Mouse (Mus musculus) erythroblast, adult 5-6 weeks (primary cell): ENCODE results near the gene Ehd1. TPM values are rescaled to one million over a fixed set of nuclear protein-coding genes. Genes with fewer than 3 reads are reported as not detected.

Experiments used
- ATAC-seq: replicated peaks from 2 replicates; pipeline ENCODE4 v1.8.0; 2016; ENCODE audit warnings: moderate number of reproducible peaks, mild to moderate bottlenecking, moderate TSS enrichment, inconsistent platforms; ENCODE audit not compliant: poor library complexity, low FRiP score, severe bottlenecking
- total RNA-seq, 2 experiments: library from RNA; stranded (forward) in 1 of 2; stranded (reverse) in 1 of 2; fragments of 150-400 nt in 1 of 2; fragments of 200-764, 138-1000 nt in 1 of 2; gene quantifications; 2 replicates each; pipeline versions ENCODE4 v1.2.3 to v1.2.4; 2015 to 2017; ENCODE audit warnings: low replicate concordance in 2 of 2

The Ehd1 gene
- total RNA-seq, 2 experiments from 2014 or later: 12.7 to 25.9 TPM

- no peak for ATAC-seq
These were observed 66.8 kb downstream of the Ehd1 start for GRCm38 (mm10) chr19:6343066-6343925.

GRCm38 (mm10) chr19:6343996-6344395 is 67.5 kb downstream of the Ehd1 start:
- ATAC-seq: no peak

DNA sequence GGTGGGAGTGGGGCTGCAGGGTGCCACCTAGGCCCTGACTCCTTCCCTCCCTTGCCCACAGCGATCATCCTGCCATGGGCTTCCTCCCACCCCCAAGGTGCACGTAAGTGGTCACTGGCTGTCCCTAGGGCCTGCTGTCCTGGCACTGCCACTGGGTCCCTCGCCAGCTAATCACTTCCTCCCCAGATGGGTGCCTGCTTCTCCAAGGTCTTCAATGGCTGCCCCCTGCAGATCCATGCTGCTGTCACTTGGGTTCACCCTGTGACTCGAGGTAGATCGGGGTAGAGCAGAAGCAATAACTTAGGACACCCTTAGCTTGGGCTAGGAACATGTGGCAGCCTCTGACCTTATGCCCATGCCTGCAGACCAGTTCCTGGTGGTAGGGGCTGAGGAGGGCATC is 69.5 kb downstream of the Ehd1 start:
- ATAC-seq: no peak

GRCm38 (mm10) chr19:6346661-6347060 is 70.1 kb downstream of the Ehd1 start:
- ATAC-seq: no peak

GRCm38 (mm10) chr19:6347615-6348014 is 71.1 kb downstream of the Ehd1 start:
- ATAC-seq: no peak

GRCm38 (mm10) chr19:6348717-6349116 is 72.2 kb downstream of the Ehd1 start:
- no peak for ATAC-seq

DNA sequence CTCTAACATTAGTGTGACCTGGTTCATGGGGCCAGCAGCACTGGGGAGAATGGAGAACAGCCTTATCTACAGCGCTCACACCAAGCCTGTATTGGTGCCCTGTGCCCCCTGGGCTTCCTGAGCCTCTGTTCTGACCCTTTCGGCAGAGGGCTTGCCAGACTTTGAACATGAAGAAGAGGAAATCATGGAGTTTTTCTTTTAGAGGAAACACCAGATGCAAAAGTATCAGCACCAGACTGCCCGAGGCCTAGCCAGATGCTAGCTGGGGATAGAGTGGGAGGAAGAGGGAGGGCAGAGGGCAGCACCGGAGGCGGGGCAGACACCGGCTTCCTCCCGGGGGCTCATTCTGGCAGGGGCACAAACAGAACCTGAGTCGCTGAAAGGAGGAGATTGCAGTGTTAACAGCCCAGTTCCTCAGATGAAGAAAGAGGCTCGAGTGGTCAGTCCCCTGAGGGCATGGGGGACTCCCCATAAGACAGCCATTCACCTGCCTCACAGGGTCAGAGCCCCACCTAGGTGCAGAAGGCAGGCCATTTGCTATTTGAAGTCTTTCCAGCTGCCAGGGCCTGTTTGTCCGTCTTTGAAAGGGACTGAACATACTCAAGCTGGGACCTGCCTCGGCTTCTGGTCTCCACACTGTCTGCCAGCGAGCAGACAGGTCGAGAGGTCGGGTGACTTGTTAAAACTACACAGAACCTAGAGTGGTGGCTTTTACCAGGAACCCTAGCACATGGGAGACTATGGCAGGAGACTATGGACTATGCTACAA is 72.9 kb downstream of the Ehd1 start:
- no peak for ATAC-seq

Other genes starting within 250 kb of the Ehd1 start
- gene Syvn1, start 230.1 kb upstream of the Ehd1 start, total RNA-seq (2015; ENCODE audit: low replicate concordance): 35.5 and 43.0 TPM in 2 replicates
- 9.9 and 16.0 TPM in 2 replicates for gene Syvn1, start 230.1 kb upstream of the Ehd1 start, total RNA-seq (2017; ENCODE audit: low replicate concordance)
- gene Mrpl49, start 218.9 kb upstream of the Ehd1 start, total RNA-seq (2015; ENCODE audit: low replicate concordance): 10.0 and 15.3 TPM in 2 replicates
- gene Mrpl49, start 218.9 kb upstream of the Ehd1 start, total RNA-seq (2017; ENCODE audit: low replicate concordance): 8.1 and 10.2 TPM in 2 replicates
- 503 and 517 TPM in 2 replicates for gene Fau, start 218.9 kb upstream of the Ehd1 start, total RNA-seq (2015; ENCODE audit: low replicate concordance)
- 317 and 511 TPM in 2 replicates for gene Fau, start 218.9 kb upstream of the Ehd1 start, total RNA-seq (2017; ENCODE audit: low replicate concordance)
- 1.3 and 2.7 TPM in 2 replicates for gene Znhit2, start 215.5 kb upstream of the Ehd1 start, total RNA-seq (2015; ENCODE audit: low replicate concordance)
- 2.5 and 6.3 TPM in 2 replicates for gene Znhit2, start 215.5 kb upstream of the Ehd1 start, total RNA-seq (2017; ENCODE audit: low replicate concordance)
- 1.2 and 2.3 TPM in 2 replicates for gene Tm7sf2, start 208.4 kb upstream of the Ehd1 start, total RNA-seq (2015; ENCODE audit: low replicate concordance)
- gene Tm7sf2, start 208.4 kb upstream of the Ehd1 start, total RNA-seq (2017; ENCODE audit: low replicate concordance): 0.98 and 4.2 TPM in 2 replicates
- 16.3 and 21.3 TPM in 2 replicates for gene Vps51, start 199.5 kb upstream of the Ehd1 start, total RNA-seq (2015; ENCODE audit: low replicate concordance)
- gene Vps51, start 199.5 kb upstream of the Ehd1 start, total RNA-seq (2017; ENCODE audit: low replicate concordance): 12.3 and 13.4 TPM in 2 replicates
- gene Tmem262, start 196.7 kb upstream of the Ehd1 start, total RNA-seq (2015; ENCODE audit: low replicate concordance): not detected in 2 replicates
- gene Tmem262, start 196.7 kb upstream of the Ehd1 start, total RNA-seq (2017; ENCODE audit: low replicate concordance): not detected in 2 replicates
- gene Gm28374, start 194.5 kb upstream of the Ehd1 start, total RNA-seq (2015; ENCODE audit: low replicate concordance): not detected in 2 replicates
- not detected in 2 replicates for gene Gm28374, start 194.5 kb upstream of the Ehd1 start, total RNA-seq (2017; ENCODE audit: low replicate concordance)
- 0.77 and 3.8 TPM in 2 replicates for gene Zfpl1, start 191.8 kb upstream of the Ehd1 start, total RNA-seq (2015; ENCODE audit: low replicate concordance)
- gene Zfpl1, start 191.8 kb upstream of the Ehd1 start, total RNA-seq (2017; ENCODE audit: low replicate concordance): 5.0 and 7.8 TPM in 2 replicates
- gene Cdca5, start 191.7 kb upstream of the Ehd1 start, total RNA-seq (2015; ENCODE audit: low replicate concordance): 10.2 and 21.3 TPM in 2 replicates
- gene Cdca5, start 191.7 kb upstream of the Ehd1 start, total RNA-seq (2017; ENCODE audit: low replicate concordance): 8.1 and 11.6 TPM in 2 replicates
- gene AC131692.1, start 182.3 kb upstream of the Ehd1 start, total RNA-seq (2015; ENCODE audit: low replicate concordance): not detected in 2 replicates
- gene AC131692.1, start 182.3 kb upstream of the Ehd1 start, total RNA-seq (2017; ENCODE audit: low replicate concordance): 2.6 and 3.2 TPM in 2 replicates
- gene Naaladl1, start 170.9 kb upstream of the Ehd1 start, total RNA-seq (2015; ENCODE audit: low replicate concordance): 0.58 and 1.0 TPM in 2 replicates
- gene Naaladl1, start 170.9 kb upstream of the Ehd1 start, total RNA-seq (2017; ENCODE audit: low replicate concordance): 0.26 TPM in 1 of 2 replicates, not detected in the other
- gene Sac3d1, start 158.1 kb upstream of the Ehd1 start, total RNA-seq (2015; ENCODE audit: low replicate concordance): 6.3 and 10.2 TPM in 2 replicates
- 3.7 and 6.1 TPM in 2 replicates for gene Sac3d1, start 158.1 kb upstream of the Ehd1 start, total RNA-seq (2017; ENCODE audit: low replicate concordance)
- 115 and 175 TPM in 2 replicates for gene Snx15, start 148.4 kb upstream of the Ehd1 start, total RNA-seq (2015; ENCODE audit: low replicate concordance)
- 111 and 128 TPM in 2 replicates for gene Snx15, start 148.4 kb upstream of the Ehd1 start, total RNA-seq (2017; ENCODE audit: low replicate concordance)
- not detected in 2 replicates for gene Batf2, start 135.7 kb upstream of the Ehd1 start, total RNA-seq (2015; ENCODE audit: low replicate concordance)
- gene Batf2, start 135.7 kb upstream of the Ehd1 start, total RNA-seq (2017; ENCODE audit: low replicate concordance): 2.4 TPM in 1 of 2 replicates, not detected in the other
- gene Arl2, start 135.2 kb upstream of the Ehd1 start, total RNA-seq (2015; ENCODE audit: low replicate concordance): 3.7 and 11.9 TPM in 2 replicates
- gene Arl2, start 135.2 kb upstream of the Ehd1 start, total RNA-seq (2017; ENCODE audit: low replicate concordance): 3.7 and 5.3 TPM in 2 replicates
- gene Majin, start 92.3 kb upstream of the Ehd1 start, total RNA-seq (2015; ENCODE audit: low replicate concordance): not detected in 2 replicates
- gene Majin, start 92.3 kb upstream of the Ehd1 start, total RNA-seq (2017; ENCODE audit: low replicate concordance): not detected in 2 replicates
- gene Gpha2, start 50.3 kb upstream of the Ehd1 start, total RNA-seq (2015; ENCODE audit: low replicate concordance): not detected in 2 replicates
- gene Gpha2, start 50.3 kb upstream of the Ehd1 start, total RNA-seq (2017; ENCODE audit: low replicate concordance): not detected in 2 replicates
- gene Ppp2r5b, start 40.9 kb upstream of the Ehd1 start, total RNA-seq (2015; ENCODE audit: low replicate concordance): 45.5 and 51.0 TPM in 2 replicates
- gene Ppp2r5b, start 40.9 kb upstream of the Ehd1 start, total RNA-seq (2017; ENCODE audit: low replicate concordance): 117 and 295 TPM in 2 replicates
- 32.4 and 33.4 TPM in 2 replicates for gene Atg2a, start 35.1 kb upstream of the Ehd1 start, total RNA-seq (2015; ENCODE audit: low replicate concordance)
- 32.2 and 39.0 TPM in 2 replicates for gene Atg2a, start 35.1 kb upstream of the Ehd1 start, total RNA-seq (2017; ENCODE audit: low replicate concordance)
- gene Cdc42bpg, start 29.7 kb downstream of the Ehd1 start, total RNA-seq (2015; ENCODE audit: low replicate concordance): 0.21 TPM in 1 of 2 replicates, not detected in the other
- 0.17 and 0.70 TPM in 2 replicates for gene Cdc42bpg, start 29.7 kb downstream of the Ehd1 start, total RNA-seq (2017; ENCODE audit: low replicate concordance)
- 6.0 and 7.3 TPM in 2 replicates for gene Men1, start 58.3 kb downstream of the Ehd1 start, total RNA-seq (2015; ENCODE audit: low replicate concordance)
- gene Men1, start 58.3 kb downstream of the Ehd1 start, total RNA-seq (2017; ENCODE audit: low replicate concordance): 2.5 and 9.6 TPM in 2 replicates
- gene Map4k2, start 64.4 kb downstream of the Ehd1 start, total RNA-seq (2015; ENCODE audit: low replicate concordance): 21.5 and 30.0 TPM in 2 replicates
- 14.5 and 21.1 TPM in 2 replicates for gene Map4k2, start 64.4 kb downstream of the Ehd1 start, total RNA-seq (2017; ENCODE audit: low replicate concordance)
- 71.3 and 72.7 TPM in 2 replicates for gene Sf1, start 87.0 kb downstream of the Ehd1 start, total RNA-seq (2015; ENCODE audit: low replicate concordance)
- 42.1 and 81.4 TPM in 2 replicates for gene Sf1, start 87.0 kb downstream of the Ehd1 start, total RNA-seq (2017; ENCODE audit: low replicate concordance)
- gene Pygm, start 107.7 kb downstream of the Ehd1 start, total RNA-seq (2015; ENCODE audit: low replicate concordance): not detected in 2 replicates
- gene Pygm, start 107.7 kb downstream of the Ehd1 start, total RNA-seq (2017; ENCODE audit: low replicate concordance): not detected in 2 replicates
- 55.4 and 90.1 TPM in 2 replicates for gene Rasgrp2, start 122.6 kb downstream of the Ehd1 start, total RNA-seq (2015; ENCODE audit: low replicate concordance)
- gene Rasgrp2, start 122.6 kb downstream of the Ehd1 start, total RNA-seq (2017; ENCODE audit: low replicate concordance): 31.9 and 39.0 TPM in 2 replicates
- gene Nrxn2, start 142.0 kb downstream of the Ehd1 start, total RNA-seq (2015; ENCODE audit: low replicate concordance): not detected in 2 replicates
- not detected in 2 replicates for gene Nrxn2, start 142.0 kb downstream of the Ehd1 start, total RNA-seq (2017; ENCODE audit: low replicate concordance)